Mouse (Mus musculus): Measurements from ENCODE around the gene Tnfsf12. TPM values are rescaled to one million over a fixed set of nuclear protein-coding genes. Genes with fewer than 3 reads are reported as not detected.

The Tnfsf12 gene
- total and polyA plus RNA-seq, 2 experiments from 2014 or later = 4.5 to 6.2 TPM

GRCm38 (mm10) chr11:69666665-69667005 is 29.0 kb downstream of the Tnfsf12 start:
- no peak overlapping the region for H3K9ac ChIP-seq (replicated peaks; ENCODE audit: low read length, poor library complexity, severe bottlenecking)
- 0 out of 2 replicates have a peak, but pooled peaks cover 7% of the 10 kb centered on the region for H3K4me1 ChIP-seq (ENCODE audit: insufficient read depth, low read length)
- H3K4me3 ChIP-seq (ENCODE audit: low read depth, low read length) = no peak overlapping the region
- no peaks in the 10 kb centered on the region for H3K27me3 ChIP-seq (ENCODE audit: insufficient read depth, low read length)
- TF ChIP-seq CTCF (IDR thresholded peaks at IDR 0.05) = no peak
- no peak overlapping the region for H3K4me2 ChIP-seq (ENCODE audit: low read depth, low read length, poor library complexity, severe bottlenecking)
- H3K27ac ChIP-seq (ENCODE audit: low read depth, low read length) = no peak overlapping the region
- 82% methylated on average over 3 of the region's 3 CpGs for WGBS
- no peaks in the 10 kb centered on the region for H3K9me3 ChIP-seq (ENCODE audit: low read length)
- peaks cover 46% of the 10 kb centered on the region for H3K36me3 ChIP-seq (ENCODE audit: insufficient read depth, low read length)
- DNase-seq (ENCODE audit: low spot score) = no peak
- ATAC-seq (ENCODE audit: low FRiP score) = no peak

- H3K36me3 ChIP-seq (ENCODE audit: insufficient read depth, low read length) = peaks cover 46% of the 10 kb centered on the region
- no peak within 1 kb of the TSS for H3K4me3 ChIP-seq (ENCODE audit: low read depth, low read length)
- H3K4me2 ChIP-seq (ENCODE audit: low read depth, low read length, poor library complexity, severe bottlenecking) = no peak within 1 kb of the TSS
- peak; percentile 58 for DNase-seq (ENCODE audit: low spot score)
- TF ChIP-seq CTCF (IDR thresholded peaks at IDR 0.05) = no peak
- no peak for ATAC-seq (ENCODE audit: low FRiP score)
- H3K9me3 ChIP-seq (ENCODE audit: low read length) = no peaks in the 10 kb centered on the region
- WGBS = 37% methylated on average over 7 of the region's 7 CpGs
- no peaks in the 10 kb centered on the region for H3K27me3 ChIP-seq (ENCODE audit: insufficient read depth, low read length)
- H3K9ac ChIP-seq (replicated peaks; ENCODE audit: low read length, poor library complexity, severe bottlenecking) = no peak within 1 kb of the TSS
- H3K27ac ChIP-seq (ENCODE audit: low read depth, low read length) = no peak within 1 kb of the TSS
- 0 out of 2 replicates have a peak, but pooled peaks cover 11% of the 10 kb centered on the region for H3K4me1 ChIP-seq (ENCODE audit: insufficient read depth, low read length)
These were observed 29.5 kb downstream of the Tnfsf12 start, which contains the start of gene Cd68 for GRCm38 (mm10) chr11:69665961-69666664. Gene Cd68, minus strand, starts transcription at chr11:69666153.

- no peak for TF ChIP-seq CTCF (IDR thresholded peaks at IDR 0.05)
- no peak overlapping the region for H3K4me3 ChIP-seq (ENCODE audit: low read depth, low read length)
- H3K9me3 ChIP-seq (ENCODE audit: low read length) = no peaks in the 10 kb centered on the region
- 78% methylated on average over 9 of the region's 9 CpGs for WGBS
- no peak for DNase-seq (ENCODE audit: low spot score)
- peaks cover 46% of the 10 kb centered on the region for H3K36me3 ChIP-seq (ENCODE audit: insufficient read depth, low read length)
- H3K4me1 ChIP-seq (ENCODE audit: insufficient read depth, low read length) = 0 out of 2 replicates have a peak, but pooled peaks cover 11% of the 10 kb centered on the region
- ATAC-seq (ENCODE audit: low FRiP score) = no peak
- H3K4me2 ChIP-seq (ENCODE audit: low read depth, low read length, poor library complexity, severe bottlenecking) = no peak overlapping the region
- no peak overlapping the region for H3K27ac ChIP-seq (ENCODE audit: low read depth, low read length)
- H3K9ac ChIP-seq (replicated peaks; ENCODE audit: low read length, poor library complexity, severe bottlenecking) = no peak overlapping the region
- no peaks in the 10 kb centered on the region for H3K27me3 ChIP-seq (ENCODE audit: insufficient read depth, low read length)
These were observed 30.1 kb downstream of the Tnfsf12 start for GRCm38 (mm10) chr11:69665457-69665960.

GRCm38 (mm10) chr11:69664841-69665240 is 30.8 kb downstream of the Tnfsf12 start:
- Histone ChIP-seq H3K27me3 (ENCODE audit: insufficient read depth, low read length) (no peaks in the 10 kb centered on the region), H3K9ac (replicated peaks; ENCODE audit: low read length, poor library complexity, severe bottlenecking) (no peak overlapping the region), H3K4me3 (ENCODE audit: low read depth, low read length) (no peak overlapping the region), H3K9me3 (ENCODE audit: low read length) (no peaks in the 10 kb centered on the region), H3K4me1 (ENCODE audit: insufficient read depth, low read length) (0 out of 2 replicates have a peak, but pooled peaks cover 10% of the 10 kb centered on the region), H3K27ac (ENCODE audit: low read depth, low read length) (no peak overlapping the region), H3K36me3 (ENCODE audit: insufficient read depth, low read length) (peaks cover 44% of the 10 kb centered on the region), H3K4me2 (ENCODE audit: low read depth, low read length, poor library complexity, severe bottlenecking) (no peak overlapping the region)
- 92% methylated on average over 7 of the region's 7 CpGs for WGBS
- DNase-seq (ENCODE audit: low spot score) = no peak
- TF ChIP-seq CTCF (IDR thresholded peaks at IDR 0.05) = no peak
- ATAC-seq (ENCODE audit: low FRiP score) = no peak

- no peak for TF ChIP-seq CTCF (IDR thresholded peaks at IDR 0.05)
- H3K4me3 ChIP-seq (ENCODE audit: low read depth, low read length) = no peak overlapping the region
- no peak overlapping the region for H3K27ac ChIP-seq (ENCODE audit: low read depth, low read length)
- peaks cover 37% of the 10 kb centered on the region for H3K36me3 ChIP-seq (ENCODE audit: insufficient read depth, low read length)
- H3K4me1 ChIP-seq (ENCODE audit: insufficient read depth, low read length) = 0 out of 2 replicates have a peak, but pooled peaks cover 5% of the 10 kb centered on the region
- no peaks in the 10 kb centered on the region for H3K9me3 ChIP-seq (ENCODE audit: low read length)
- no peak overlapping the region for H3K4me2 ChIP-seq (ENCODE audit: low read depth, low read length, poor library complexity, severe bottlenecking)
- 87% methylated on average over 6 of the region's 6 CpGs for WGBS
- no peak overlapping the region for H3K9ac ChIP-seq (replicated peaks; ENCODE audit: low read length, poor library complexity, severe bottlenecking)
- ATAC-seq (ENCODE audit: low FRiP score) (no peak), DNase-seq (ENCODE audit: low spot score) (no peak)
- no peaks in the 10 kb centered on the region for H3K27me3 ChIP-seq (ENCODE audit: insufficient read depth, low read length)
These were observed 31.9 kb downstream of the Tnfsf12 start for GRCm38 (mm10) chr11:69663795-69664194.

GRCm38 (mm10) chr11:69662967-69663671 is 32.5 kb downstream of the Tnfsf12 start:
- no peaks in the 10 kb centered on the region for H3K27me3 ChIP-seq (ENCODE audit: insufficient read depth, low read length)
- TF ChIP-seq CTCF (IDR thresholded peaks at IDR 0.05) = no peak
- ATAC-seq (ENCODE audit: low FRiP score) (no peak), DNase-seq (ENCODE audit: low spot score) (no peak)
- no peaks in the 10 kb centered on the region for H3K9me3 ChIP-seq (ENCODE audit: low read length)
- 0 out of 2 replicates have a peak, but pooled peaks cover 5% of the 10 kb centered on the region for H3K4me1 ChIP-seq (ENCODE audit: insufficient read depth, low read length)
- peak overlapping the region; percentile 57 for H3K4me3 ChIP-seq (ENCODE audit: low read depth, low read length)
- H3K27ac ChIP-seq (ENCODE audit: low read depth, low read length) = peak overlapping the region; percentile 88
- 68% methylated on average over 13 of the region's 13 CpGs for WGBS
- peak overlapping the region; percentile 66; the same call in 1 of the 2 replicates for H3K9ac ChIP-seq (replicated peaks; ENCODE audit: low read length, poor library complexity, severe bottlenecking)
- H3K36me3 ChIP-seq (ENCODE audit: insufficient read depth, low read length) = peaks cover 41% of the 10 kb centered on the region
- peak overlapping the region; percentile 51 for H3K4me2 ChIP-seq (ENCODE audit: low read depth, low read length, poor library complexity, severe bottlenecking)

Data from midbrain, postnatal 0 days (tissue).